Mouse (Mus musculus): ENCODE measurements around the gene Myo18a.

- TF ChIP-seq CTCF (conservative IDR thresholded peaks at IDR 0.05; ENCODE audit: insufficient read depth, insufficient read length, low read depth, low read length): no peak
- TF ChIP-seq POLR2A (IDR thresholded peaks at IDR 0.05; ENCODE audit: low read depth, low read length): no peak
Observed at GRCm38 (mm10) chr11:77721389-77721788, 41.7 kb upstream of the Myo18a start.

Measured in kidney, adult 2 months (tissue).